Mouse (Mus musculus) testis, postnatal 14 days (tissue): ENCODE results near the gene Tmem151b.
A peak's percentile ranks its signal among the peaks of the same experiment; 100 is the strongest.

Experiments used
- DNase-seq: peaks from one replicate; pipeline ENCODE4 v3.0.0; 2021; ENCODE audit warnings: low spot score

The Tmem151b gene

GRCm38 (mm10) chr17:45549617-45550181 lies at the start of gene Tmem151b:
Gene Tmem151b, minus strand, starts transcription at chr17:45549677.
- DNase-seq = no peak

- no peak for DNase-seq
Observed at GRCm38 (mm10) chr17:45598891-45599290, 49.4 kb upstream of the Tmem151b start.

GRCm38 (mm10) chr17:45598376-45598775 lies 48.9 kb upstream of the Tmem151b start:
- no peak for DNase-seq

DNA sequence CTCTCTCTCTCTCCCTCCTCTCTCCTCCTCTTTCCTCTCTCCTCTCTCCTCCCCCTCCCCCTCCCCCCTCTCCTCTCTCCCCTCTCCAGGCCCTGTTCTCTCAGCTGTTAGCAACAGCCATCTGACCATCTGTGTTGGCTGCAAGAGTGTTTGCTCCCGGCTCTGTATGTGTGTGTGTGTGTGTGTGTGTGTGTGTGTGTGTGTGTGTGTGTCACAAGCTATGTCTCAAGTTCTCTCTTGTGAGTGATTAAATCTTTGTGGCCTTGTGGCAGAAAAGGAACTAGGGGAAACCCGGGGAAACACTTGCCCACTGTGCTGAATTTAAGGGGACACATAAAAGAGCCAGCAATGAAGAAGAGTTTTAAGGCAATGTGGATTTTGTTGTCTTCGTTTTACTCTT lies 48.3 kb upstream of the Tmem151b start:
- no peak for DNase-seq

GRCm38 (mm10) chr17:45596631-45597396 lies 47.3 kb upstream of the Tmem151b start:
- DNase-seq = peak; percentile 70

DNA sequence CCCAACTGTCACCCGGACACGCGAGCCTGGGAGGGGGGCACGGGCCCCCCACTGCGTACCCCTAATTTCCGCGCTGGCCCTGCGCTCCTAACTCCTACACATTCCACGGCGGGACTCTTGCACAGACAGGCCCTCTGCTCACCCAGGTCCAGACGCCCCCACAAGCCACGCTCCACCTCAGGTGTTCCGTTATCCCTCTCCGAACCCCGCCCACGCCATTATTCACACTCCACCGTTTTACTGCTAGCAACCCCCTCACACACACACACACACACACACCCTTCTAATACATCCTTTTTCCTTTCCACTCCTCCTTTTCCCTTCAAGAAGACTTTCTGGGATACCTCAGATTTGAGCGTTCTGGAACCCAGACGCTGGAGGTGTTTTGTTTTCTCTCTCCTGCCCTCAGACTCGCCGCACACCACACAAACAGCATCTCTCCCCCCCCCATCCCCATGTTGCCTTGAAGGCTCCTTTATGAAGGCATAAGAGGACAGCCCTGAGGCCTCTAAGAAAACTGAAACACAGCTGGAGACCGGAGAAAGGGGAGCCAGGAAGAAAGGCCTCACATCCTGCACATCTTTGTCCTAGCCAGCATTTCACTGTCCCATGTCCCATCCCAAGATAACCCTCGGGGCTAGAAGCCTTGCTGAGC lies 46.4 kb upstream of the Tmem151b start:
- no peak for DNase-seq

DNA sequence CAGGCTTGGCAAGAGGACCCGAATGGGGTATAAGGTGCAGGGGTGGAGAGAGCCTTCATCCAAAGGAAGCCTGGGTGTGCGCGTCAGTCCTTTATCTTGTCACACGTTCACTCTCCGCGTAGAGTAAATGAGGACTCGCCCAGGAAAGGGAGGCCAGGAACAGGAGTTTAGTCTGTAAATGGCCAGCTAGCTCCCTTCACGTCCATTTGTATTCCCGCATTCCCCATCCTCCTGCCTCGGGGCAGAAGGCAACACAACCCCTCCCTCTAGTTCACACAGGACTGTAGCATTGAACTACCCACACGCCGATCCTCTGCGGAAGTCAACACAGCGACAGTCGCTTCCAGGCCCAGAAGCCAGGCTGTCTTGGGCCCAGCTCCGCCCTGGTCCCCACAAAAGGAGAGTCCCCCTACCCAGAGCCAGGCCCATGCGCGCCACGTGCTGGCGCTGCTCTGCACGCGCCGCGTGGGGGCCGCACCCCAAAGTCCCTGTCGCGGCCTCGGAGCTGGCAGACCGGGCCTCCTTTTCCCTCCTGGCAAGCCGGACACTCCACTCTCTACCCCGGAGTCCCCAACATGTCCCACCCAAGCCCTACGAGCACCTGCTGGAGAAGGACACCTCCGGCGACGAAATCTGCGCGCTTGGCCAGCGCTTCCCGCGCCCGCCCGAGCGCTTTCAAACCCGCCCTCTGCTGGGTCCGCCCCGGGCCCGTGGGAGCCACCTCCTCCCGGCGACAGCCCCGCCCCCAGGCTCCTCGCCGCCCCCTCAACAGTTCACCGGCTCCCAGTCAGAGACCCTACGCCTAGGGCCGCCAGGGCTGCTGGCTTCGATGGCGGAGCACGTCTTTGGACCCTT lies 45.6 kb upstream of the Tmem151b start:
- peak; percentile 83 for DNase-seq

DNA sequence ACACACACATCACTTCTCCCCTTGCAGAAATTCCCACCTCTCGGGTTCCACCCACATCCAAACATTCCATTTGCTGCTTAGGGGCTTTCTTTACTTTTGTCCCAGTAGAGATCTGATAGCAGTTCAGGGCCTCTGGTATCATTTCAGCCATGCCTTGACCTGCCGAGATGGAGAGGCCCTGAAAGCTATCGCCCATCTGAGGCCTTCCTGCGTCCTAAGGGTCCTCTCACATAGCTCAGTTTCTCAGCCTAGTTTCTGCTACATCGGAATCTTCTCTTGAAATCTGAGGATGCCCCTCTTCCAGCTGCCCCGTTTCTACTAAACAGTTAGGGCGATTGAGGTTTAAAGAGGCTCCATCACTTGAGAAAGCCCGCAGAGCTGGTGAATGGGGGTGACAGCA lies 44.7 kb upstream of the Tmem151b start:
- DNase-seq = no peak

GRCm38 (mm10) chr17:45593479-45593878 lies 44.0 kb upstream of the Tmem151b start:
- no peak for DNase-seq

DNA sequence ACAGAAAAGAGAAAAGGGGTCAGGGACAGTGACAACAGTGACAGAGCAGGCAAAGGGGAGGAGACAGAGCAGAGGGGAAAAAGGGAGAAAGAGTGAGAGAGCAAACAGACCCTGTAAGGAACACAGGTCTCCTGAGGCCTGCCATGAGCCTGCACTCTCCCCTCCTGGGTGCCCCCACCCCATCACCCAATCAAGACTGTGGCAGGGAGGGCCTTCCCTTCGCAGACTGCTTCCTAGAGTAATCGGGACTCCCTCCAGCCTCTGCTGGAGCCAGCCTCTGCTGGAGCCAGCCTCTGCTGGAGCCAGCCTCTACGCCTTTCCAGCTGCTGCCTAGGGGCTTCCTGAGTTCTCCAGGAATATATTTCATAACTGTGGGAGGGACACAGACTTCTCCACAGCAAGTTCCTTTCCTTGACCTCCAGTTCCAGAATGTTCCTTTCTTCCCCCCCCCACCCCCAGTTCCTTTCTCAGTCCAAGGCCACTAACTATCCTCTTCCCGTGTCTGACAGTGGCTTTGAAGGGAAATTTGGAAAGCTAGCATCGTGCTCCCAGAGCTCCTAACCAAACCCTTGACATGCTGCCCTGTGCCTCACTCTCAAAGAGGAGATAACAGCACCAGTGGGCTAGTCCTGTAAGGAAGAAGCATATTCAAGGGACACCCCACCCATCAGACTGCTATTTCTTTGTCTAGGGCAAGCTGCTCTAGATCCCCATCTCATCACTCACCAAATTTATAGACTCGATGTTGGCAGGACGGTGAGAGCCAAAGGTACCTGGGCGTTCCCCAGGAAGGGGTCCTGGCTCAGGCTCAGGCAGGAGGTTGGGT lies 43.3 kb upstream of the Tmem151b start:
- peak; percentile 71 for DNase-seq

- DNase-seq = no peak
Observed at GRCm38 (mm10) chr17:45591701-45592605, 42.5 kb upstream of the Tmem151b start.

DNA sequence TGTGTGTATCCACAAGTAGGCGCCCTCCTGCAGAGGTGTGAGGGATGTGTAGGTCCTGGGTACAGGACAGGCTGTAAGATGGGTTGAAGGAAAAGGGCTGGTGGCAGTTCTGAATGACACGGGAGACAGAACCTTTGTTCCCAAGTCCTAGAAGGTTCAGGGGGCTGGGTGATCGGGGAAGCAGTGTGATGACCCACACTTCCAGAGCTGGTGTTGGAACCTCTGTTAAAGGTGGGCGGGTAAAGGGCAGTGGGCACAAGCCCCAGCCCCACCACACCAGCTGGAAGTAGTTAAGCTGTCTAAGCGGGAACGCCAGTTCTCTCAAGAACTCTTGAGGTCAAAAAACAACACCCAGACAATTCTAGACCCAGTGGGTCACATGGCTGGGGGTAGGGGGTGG lies 40.9 kb upstream of the Tmem151b start:
- no peak for DNase-seq

DNA sequence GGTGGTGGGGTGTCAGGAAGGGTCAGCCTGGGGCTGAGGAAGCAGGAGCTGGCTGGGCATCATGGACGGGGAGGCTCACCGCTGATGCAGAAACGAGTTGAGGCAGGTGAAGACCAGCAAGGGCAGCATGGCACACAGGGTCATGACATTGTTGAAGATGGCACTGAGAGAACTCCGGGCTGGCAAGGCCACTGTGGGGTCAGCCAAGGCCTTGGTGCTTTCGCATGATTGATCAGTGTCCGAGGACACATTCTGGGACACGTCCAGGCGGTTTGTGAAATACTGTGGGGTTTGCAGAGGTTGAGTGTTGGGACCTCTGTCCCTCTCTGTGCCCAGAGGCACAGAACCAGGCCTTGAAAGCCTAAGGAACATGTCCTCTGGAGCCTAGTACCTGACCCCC lies 40.4 kb upstream of the Tmem151b start:
- DNase-seq = no peak

DNA sequence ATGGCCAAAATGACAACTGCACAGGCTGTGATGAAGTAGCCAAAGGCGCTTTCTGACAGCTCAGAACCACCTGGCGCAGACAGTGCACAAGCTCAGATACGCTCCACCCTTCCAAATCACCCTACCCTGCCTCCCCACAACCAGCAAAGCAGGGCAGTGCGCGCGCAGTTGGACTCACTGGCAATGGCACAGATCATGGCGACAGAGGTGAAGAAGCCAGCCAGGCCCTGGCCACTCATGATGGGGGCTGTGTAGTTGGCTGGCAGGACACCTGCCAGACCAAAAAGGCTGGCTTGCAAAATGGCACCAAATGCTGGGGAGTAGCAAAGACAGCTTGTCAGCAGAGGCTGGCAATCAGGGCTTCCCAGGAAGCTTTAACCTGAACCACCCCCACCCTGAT lies 39.8 kb upstream of the Tmem151b start:
- DNase-seq = no peak

DNA sequence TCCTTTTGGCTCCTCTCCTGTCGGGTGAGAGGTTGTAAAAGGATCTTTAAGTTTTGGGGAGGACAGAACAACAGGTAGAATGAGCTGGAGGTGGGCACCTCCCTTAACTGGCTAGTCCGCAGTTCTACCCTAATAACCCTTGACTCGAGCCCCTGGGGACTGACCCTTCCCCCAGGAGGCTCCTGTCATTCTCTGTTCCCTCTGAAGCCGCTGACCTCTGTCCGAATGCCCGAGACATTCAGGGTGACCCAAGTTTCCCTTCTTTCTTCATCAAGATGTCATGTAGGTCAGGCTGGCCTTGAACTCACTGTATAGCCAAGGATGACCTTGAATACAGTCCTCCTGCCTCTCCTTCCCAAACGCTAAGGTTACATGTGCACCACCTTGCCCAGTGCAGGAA lies 38.9 kb upstream of the Tmem151b start:
- no peak for DNase-seq

DNA sequence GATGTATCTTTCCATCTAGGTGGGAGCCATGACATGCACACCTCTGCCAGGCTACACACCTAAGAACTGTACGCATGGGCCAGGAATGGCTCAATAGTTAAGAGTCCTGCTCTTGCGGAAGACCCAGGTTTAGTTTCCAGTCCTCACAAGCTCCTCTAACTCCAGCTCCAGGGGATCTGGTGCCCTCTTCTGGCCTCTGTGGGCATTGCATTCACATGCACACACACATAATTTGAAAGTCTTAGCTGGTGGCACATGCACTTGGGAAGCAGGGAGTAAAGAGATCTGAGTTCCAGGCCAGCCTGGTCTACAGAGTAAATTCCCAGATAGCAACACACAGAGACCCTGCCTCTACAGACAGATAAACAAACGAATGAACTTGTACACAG lies 37.0 kb upstream of the Tmem151b start:
- no peak for DNase-seq

- DNase-seq = no peak
Observed at GRCm38 (mm10) chr17:45585725-45586448, 36.4 kb upstream of the Tmem151b start.

DNA sequence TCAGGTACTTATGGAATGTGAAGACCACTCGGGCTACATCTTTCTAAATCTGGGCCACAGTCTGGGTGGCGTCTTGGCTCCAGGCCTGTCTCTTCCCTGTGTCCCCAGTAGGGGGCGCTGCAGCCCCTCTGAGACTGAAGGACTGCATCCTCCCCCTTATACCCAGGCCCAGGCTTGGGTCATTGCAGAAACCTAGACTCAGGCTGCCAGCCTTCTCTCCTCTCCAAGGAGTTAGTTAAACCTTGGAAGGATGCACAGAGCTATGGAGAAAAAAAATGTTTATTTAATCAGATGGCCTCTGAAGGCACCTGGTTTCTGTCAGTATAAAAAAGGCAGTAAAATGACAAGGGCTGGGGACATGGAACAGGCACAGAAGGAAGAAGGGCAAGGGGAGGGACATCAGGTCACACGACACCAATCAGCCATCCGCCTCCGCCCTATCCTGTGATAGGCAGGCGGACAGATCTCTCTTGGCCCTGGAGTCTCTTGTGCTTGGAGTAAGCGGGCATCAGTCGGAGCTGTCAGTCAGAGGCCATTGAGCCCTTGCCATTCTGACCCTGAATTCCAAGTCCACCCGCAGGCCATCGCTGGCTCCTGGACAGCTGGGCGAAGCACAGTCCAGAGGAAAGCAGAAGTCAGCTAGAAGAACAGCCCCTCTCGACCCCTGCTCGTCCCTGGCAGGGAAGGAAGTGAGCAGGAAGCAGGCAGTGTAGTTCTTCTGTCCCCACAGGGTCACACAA lies 35.6 kb upstream of the Tmem151b start:
- DNase-seq = peak; percentile 74
